Mouse (Mus musculus): ENCODE results near the gene Gm3854. TPM values are rescaled to one million over a fixed set of nuclear protein-coding genes. Genes with fewer than 3 reads are reported as not detected.
A peak's percentile ranks its signal among the peaks of the same experiment; 100 is the strongest.
"Not testable (repeated sequence)": the region's sequence is repeated elsewhere in the genome, so short reads cannot be mapped to it uniquely, and the experiment has no call there.

Gene Gm3854
- total RNA-seq (2021), result under 1 TPM; 0.45 to 0.51 TPM
- long read RNA-seq, experiment 1, result 0 reads
- long read RNA-seq, experiment 2, result 0 reads

DNA sequence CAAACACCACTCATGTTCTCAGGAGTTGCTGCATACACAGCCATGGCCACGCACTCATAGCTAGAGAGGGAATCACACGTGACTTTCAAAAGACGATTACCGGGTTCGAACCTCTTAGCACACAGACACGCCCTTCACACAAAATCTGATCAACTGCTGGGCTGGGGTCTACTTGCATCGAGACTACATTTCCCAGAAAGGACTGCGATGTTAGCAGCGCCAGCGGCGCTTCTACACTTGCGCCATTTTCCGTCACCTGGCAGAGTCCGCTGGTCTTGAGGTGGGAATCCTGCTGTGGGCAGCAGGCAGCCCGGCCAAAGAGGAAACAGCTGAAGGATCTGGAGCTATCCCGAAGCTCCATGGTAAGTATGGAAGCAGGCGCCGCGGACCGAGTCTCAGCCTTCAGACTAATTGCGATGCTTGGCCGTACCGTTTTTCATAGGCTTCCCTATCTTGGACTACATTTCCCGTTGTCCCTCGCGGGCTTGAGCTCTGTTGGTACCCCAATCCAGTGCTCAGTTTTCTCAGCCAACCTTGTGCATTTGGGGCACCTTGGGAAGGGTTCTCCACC lies at the start of gene Gm3854:
Gene Gm3854 (plus strand): TSS at position 259 of the 571 bp plus-strand sequence.
- Histone ChIP-seq H3K4me3 (peak within 1 kb of the TSS; percentile 80), H3K27ac (peak within 1 kb of the TSS; percentile 83)
- peak; percentile 56 for DNase-seq
- intact Hi-C loops (cut with DNase I), result no loop called here
- TF ChIP-seq CTCF (IDR thresholded peaks at IDR 0.05), result no peak

DNA sequence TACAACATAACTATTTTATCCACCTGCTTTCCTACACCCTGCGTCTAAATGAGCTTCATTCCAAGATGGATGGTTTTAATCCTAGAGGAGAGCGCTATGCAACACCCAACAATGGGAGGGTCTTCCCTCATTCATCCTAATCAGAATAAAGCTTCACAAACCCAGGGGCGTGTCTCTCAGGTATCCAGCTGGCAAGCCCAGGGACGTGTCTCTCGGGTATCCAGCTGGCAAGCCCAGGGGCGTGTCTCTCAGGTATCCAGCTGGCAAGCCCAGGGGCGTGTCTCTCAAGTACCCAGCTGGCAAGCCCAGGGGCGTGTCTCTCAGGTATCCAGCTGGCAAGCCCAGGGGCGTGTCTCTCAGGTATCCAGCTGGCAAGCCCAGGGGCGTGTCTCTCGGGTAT lies 42.8 kb upstream of the Gm3854 start:
- H3K4me3 ChIP-seq; DNase-seq; intact Hi-C loops (cut with DNase I); H3K27ac ChIP-seq: not testable (repeated sequence)

DNA sequence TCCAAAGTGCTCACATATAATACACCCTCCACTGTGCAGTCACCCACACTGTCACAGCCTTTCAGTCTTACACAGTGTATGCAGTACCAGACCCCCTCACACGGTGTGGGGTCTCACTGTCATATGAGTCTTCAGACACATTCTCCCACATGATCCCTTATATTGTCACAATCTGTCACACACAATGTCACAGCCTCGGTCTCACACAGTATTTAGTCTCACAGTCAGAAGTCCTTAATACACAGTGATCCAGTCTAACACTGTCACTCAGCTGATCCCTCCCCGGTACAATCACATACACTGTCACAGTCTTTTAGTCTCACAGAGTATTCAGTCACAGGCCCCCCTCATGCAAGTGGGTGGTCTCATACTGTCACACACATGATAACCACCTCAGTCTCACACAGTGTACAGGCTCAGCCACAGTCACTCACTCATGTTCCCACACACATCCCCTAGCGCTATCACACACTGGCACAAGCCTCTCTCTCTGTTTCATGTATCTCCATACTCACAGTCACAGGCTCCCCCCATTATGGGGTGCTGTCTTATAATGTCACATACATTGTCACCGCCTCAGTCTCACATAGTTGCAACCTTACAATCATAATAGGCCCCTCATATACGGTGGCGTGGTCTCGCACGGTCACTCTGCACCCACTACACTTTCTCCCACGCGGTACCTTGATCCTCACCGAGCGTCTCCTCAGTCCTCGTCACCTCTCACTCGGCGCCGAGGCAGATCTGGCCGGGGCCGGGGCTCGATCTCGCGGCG lies 12.9 kb upstream of the Gm3854 start:
- intact Hi-C loops (cut with DNase I), result no loop called here

DNA sequence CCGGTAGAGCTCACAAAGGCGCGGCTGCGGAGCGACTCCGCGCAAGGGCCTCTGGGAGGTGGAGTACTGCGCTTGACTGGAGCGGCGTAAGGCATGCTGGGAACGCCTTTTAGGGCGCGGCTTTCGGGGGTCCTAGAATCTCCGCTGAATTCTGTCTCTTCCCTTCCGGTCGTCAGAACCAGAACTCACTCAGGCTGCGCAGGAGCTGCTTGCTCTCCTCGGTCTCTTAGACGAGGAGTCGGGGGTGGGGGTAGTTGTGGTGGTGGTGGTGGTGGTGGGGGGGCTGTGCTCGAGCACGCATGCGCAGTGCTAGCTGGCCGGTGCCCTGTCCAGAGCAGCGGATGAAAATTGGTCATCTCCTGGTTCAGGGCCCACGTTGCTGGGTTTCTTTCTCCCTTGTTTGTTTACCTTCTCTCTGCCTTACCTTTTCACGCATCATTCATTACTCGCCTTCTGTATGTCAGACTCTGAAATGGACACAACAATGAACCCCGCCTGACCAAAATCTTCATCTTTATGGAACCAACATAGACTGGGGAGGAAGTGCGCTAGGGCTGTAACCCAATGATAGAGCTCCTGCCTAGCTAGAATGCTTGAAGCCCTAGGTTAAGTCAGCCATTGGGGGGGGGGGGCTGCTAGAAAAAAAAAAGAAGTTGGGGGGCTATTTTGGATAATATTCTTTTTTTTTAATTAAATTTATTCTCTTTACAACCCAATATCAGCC lies 12.2 kb upstream of the Gm3854 start, which contains the start of gene Zfp583:
Gene Zfp583 (minus strand): TSS at position 53 of the 724 bp plus-strand sequence.
- intact Hi-C loops (cut with DNase I), result no loop called here
- peak within 1 kb of the TSS; percentile 84 for H3K27ac ChIP-seq
- H3K4me3 ChIP-seq, result peak within 1 kb of the TSS; percentile 83
- peak; percentile 85 for DNase-seq
- no peak for TF ChIP-seq CTCF (IDR thresholded peaks at IDR 0.05)

More for the DNA sequence above, 12.9 kb upstream of the Gm3854 start:
- TF ChIP-seq CTCF (IDR thresholded peaks at IDR 0.05), result no peak
- Histone ChIP-seq H3K4me3 (peak overlapping the region; percentile 83), H3K27ac (peak overlapping the region; percentile 84)
- DNase-seq, result no peak

DNA sequence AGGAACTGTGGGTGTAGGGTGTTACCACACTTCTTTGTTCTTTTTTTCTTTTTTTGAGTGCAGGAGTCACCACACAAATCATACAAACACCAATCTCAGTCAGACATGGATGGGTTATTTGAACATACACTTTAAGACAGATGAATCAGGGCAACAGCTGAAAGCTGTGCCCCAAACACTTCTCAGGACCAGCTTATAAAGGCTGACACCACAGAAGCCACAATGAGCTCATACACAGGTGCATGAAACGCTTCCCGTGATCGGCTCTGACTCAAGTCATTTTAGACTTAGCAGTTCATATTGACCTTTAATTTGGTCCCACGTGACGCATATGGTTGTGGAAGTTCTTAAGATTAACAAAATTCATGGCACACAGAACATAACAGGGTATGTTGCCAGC lies 3.7 kb upstream of the Gm3854 start:
- no peak for TF ChIP-seq CTCF (IDR thresholded peaks at IDR 0.05)
- no peak overlapping the region for H3K4me3 ChIP-seq
- DNase-seq, result no peak
- H3K27ac ChIP-seq, result no peak overlapping the region
- intact Hi-C loops (cut with DNase I), result no loop called here

DNA sequence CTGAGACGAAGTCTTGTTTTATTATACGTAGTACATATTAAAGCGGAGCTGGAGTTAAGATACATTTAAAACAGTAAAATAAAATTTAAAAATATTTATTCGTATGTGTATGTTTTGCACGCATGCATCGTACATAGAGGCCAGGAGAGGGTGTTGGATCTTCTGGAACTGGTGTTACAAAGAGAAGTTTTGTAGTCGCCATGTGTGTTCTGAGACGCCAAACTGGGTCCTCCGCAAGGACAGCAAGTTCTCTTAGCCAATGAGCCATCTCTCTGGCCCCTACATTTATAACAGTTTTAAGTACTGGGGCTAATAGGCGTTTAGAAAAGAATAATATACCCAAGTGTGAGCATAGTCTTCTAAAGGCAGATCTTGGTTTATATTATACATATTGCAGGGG lies 565 bp downstream of the Gm3854 start:
- H3K4me3 ChIP-seq, result peak overlapping the region; percentile 80
- DNase-seq, result no peak
- intact Hi-C loops (cut with DNase I), result no loop called here
- no peak for TF ChIP-seq CTCF (IDR thresholded peaks at IDR 0.05)
- peak overlapping the region; percentile 83; the same call in 1 of the 2 replicates for H3K27ac ChIP-seq

DNA sequence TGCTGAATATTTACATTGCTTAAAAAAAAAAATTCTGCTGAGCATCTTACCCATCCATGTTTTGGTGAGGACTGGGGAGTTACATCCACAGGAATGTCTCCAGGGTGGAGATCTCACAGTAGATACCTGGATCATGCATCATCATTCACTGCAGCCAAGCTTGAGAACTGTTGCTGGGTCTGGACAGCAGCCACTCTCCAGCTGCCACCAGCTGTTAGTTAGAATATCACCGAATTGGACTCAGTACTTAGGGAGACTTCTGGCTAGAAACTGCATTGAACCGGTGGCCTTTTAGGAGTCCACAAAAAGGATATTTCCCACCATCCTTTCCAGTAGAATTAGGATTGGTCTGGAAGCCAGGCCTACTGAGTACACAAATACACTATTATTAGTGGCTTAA lies 14.6 kb downstream of the Gm3854 start:
- intact Hi-C loops (cut with DNase I), result loop anchor here (5.0 kb wide), 1 partner anchor 579 kb away; no protein-coding TSS in a partner anchor

DNA sequence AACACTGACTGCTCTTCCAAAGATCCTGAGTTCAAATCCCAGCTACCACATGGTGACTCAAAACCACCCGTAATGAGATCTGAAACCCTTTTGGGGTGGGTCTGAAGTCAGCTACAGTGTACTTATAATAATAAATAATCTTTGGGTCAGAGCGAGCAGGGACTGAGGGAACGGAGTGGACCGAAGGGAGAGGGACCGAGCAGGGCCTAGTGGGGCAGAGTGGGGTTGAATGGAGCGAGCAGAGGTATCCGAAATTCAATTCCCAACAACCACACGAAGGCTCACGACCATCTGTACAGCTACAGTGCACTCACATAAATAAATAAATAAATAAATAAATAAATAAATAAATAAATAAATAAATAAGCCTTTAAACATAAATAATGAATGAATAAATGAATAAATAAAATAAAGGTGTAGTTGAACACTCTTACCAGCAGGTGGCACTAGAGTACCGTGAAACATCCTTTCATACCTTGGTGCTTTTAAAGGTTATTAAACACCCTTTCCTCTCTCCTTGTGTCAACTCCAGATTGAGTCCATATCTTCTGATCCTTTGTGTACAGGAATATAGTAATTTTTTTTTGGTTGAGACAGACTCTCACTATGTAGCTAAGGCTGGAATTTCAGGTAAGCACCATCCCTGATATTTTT lies 15.5 kb downstream of the Gm3854 start:
- no peak overlapping the region for H3K4me3 ChIP-seq
- no peak for DNase-seq
- TF ChIP-seq CTCF (IDR thresholded peaks at IDR 0.05), result peak; percentile 72
- H3K27ac ChIP-seq, result no peak overlapping the region
- intact Hi-C loops (cut with DNase I), result loop anchor here (1.0 to 5.0 kb wide), 2 partner anchors 71 to 578 kb away; no protein-coding TSS in a partner anchor

More for the DNA sequence above, 14.6 kb downstream of the Gm3854 start:
- H3K4me3 ChIP-seq, result no peak overlapping the region
- TF ChIP-seq CTCF (IDR thresholded peaks at IDR 0.05), result no peak
- DNase-seq, result no peak
- H3K27ac ChIP-seq, result no peak overlapping the region

DNA sequence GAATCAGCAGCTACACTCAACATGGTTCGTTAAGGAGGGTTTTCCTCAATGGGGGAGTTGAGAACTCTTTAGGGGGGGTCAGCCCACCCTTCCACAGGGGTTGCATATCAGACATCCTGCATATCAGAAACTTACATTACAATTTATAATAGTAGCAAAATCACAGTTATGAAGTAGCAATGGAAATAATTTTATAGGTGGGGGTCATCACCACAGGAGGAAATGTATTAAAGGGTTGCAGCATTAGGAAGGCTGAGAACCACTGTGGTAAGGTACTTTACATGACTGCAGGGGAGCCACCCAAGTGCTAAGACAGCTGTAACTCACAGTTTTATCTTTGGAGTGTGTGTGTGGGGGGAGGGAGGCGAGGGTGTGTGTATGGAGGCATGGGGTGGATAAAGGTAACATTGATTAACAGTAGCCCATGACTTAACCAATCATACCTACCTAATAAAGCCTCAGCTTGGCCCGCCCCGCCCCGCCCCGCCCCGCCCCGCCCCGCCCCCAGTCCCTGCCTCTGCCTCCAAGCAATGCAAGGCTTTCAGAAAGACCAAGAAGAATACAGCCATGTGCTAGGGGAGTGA lies 17.0 kb downstream of the Gm3854 start:
- Histone ChIP-seq H3K4me3 (no peak overlapping the region), H3K27ac (no peak overlapping the region)
- intact Hi-C loops (cut with DNase I), result loop anchor here (5.0 to 10.0 kb wide), 5 partner anchors 52 to 557 kb away; partner anchors contain the start of genes Gm20715, Zfp667 and Zim1
- TF ChIP-seq CTCF (IDR thresholded peaks at IDR 0.05), result no peak
- no peak for DNase-seq

DNA sequence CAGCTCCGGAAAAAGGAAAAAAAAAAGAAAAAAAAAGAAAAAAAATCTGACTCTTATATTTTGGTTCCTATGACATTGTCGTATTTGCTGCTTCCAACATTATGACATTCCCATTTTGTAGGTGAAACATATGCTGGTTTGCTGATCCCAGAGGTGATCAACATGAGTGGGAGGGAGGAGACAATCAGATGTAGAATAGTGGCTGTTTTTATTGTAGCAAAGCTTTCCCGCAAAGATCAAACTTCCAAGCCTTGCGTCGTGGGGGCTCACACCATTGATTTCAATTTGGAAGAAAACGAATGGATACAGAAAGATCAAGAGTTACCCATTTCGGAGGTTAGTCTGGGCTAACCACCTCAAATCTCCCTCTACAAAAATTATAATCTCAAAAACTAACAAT lies 18.2 kb downstream of the Gm3854 start:
- TF ChIP-seq CTCF (IDR thresholded peaks at IDR 0.05), result no peak
- no peak for DNase-seq
- Histone ChIP-seq H3K4me3 (peak overlapping the region; percentile 81), H3K27ac (peak overlapping the region; percentile 80)
- intact Hi-C loops (cut with DNase I), result loop anchor here (2.0 to 10.0 kb wide), 6 partner anchors 21 to 556 kb away; partner anchors contain the start of genes Gm20715, Zfp28, Zfp667 and Zim1

DNA sequence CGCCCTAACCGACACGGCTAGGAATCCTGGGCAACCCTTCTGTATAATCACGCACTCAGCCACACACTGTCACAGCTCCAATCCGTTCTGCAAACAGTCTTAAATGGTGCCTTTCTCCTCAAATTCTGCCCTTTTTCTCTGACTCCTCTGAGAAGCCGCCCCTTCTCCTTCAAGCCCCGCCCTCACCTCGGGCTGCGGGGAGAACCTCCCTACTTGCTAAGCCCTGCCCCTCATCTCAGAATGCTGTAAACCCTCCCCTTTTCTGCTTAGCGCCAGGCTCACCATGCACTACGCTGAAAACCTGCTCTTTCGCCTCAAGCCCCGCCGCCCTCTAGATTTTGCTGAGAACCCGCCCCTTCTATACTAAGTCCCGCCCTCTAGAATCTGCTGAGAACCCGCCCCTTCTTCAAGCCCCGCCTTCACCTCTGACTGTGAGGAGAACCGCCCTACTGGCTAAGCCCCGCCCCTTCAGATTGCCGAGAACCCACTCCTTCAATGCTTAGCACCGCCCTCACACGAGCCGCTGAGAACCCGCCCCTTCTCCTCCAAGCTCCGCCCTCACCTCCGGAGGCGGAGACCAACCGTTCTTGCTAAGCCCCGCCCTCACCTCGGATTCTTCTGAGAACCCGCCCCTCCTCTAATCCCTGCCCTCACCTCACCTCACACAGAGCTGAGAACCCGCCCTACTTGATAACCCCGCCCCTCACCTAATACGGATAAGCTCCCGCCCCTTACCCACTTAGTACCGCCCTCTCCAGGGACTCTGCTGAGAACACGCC lies 18.9 kb downstream of the Gm3854 start:
- TF ChIP-seq CTCF (IDR thresholded peaks at IDR 0.05), result no peak
- peak; percentile 98 for DNase-seq
- Histone ChIP-seq H3K4me3 (peak overlapping the region; percentile 81), H3K27ac (peak overlapping the region; percentile 92)
- intact Hi-C loops (cut with DNase I), result loop anchor here (2.0 to 10.0 kb wide), 6 partner anchors 20 to 555 kb away; partner anchors contain the start of genes Gm20715, Zfp28, Zfp667 and Zim1
